Mouse (Mus musculus): ENCODE measurements around the gene Gm49405.
A peak's percentile ranks its signal among the peaks of the same experiment; 100 is the strongest.

DNA sequence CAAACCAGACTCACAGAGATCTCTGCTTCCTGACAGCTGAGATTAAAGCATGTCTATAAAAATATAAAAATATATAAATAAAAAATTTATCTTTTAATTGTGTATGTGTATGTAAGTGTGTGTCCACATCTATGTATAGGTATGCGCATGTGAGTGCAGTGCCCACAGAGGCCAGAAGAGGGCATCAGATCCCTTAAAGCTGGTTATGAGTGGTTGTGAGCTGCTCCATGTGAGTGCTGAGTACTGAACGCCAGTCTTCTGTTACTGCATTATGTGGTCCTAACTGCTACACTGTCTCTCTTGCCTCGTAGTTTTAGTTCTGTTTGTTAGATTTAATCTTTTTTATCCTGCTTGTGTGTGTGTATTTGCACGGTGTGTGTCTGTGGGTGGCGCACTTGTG lies 50.6 kb downstream of the Gm49405 start:
- TF ChIP-seq CTCF (conservative IDR thresholded peaks at IDR 0.05; ENCODE audit: insufficient read depth, insufficient read length, low read depth, low read length) (0 out of 2 replicates have a peak, but pooled peaks have one; percentile 9), POLR2A (IDR thresholded peaks at IDR 0.05; ENCODE audit: low read depth, low read length) (no peak)

Measured in kidney, adult 2 months (tissue).